Mouse (Mus musculus) 3134 (cell line): ENCODE measurements around the gene Pcyt1a.

ENCODE experiments used
- DNase-seq: peaks from one replicate; pipeline ENCODE4 v3.0.0-alpha.2; 2011; ENCODE audit warnings: low spot score; ENCODE audit not compliant: insufficient read length; ENCODE audit errors: extremely low read depth

The Pcyt1a gene

DNA sequence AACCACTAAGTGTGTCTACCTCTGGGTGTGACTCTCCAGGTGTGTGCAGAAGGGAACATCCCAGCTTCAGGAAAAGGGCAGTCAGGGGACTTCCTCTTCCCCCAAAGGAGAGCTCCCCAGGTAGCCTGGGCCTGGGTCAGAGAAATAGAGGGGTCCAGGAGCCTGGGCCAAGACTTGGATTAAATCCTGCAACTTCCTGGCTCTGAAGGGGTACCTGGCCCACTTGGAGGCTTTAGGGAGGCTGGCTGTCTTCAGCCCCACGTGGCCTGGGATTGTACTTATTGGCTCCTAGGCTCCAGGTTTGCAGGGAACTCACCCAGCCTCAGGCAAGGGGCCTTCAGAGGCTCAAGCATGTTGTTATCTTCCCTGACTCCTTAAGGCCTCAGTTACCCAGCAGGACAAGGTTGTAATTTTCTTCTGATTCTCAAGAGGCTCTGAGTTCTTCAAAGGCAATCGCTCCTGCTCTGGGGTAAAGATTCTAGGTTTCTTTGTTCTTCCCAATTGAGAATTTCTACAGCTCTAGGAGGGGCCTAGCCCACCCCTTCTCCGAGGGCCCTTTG is 77.9 kb downstream of the Pcyt1a start:
- no peak for DNase-seq

DNA sequence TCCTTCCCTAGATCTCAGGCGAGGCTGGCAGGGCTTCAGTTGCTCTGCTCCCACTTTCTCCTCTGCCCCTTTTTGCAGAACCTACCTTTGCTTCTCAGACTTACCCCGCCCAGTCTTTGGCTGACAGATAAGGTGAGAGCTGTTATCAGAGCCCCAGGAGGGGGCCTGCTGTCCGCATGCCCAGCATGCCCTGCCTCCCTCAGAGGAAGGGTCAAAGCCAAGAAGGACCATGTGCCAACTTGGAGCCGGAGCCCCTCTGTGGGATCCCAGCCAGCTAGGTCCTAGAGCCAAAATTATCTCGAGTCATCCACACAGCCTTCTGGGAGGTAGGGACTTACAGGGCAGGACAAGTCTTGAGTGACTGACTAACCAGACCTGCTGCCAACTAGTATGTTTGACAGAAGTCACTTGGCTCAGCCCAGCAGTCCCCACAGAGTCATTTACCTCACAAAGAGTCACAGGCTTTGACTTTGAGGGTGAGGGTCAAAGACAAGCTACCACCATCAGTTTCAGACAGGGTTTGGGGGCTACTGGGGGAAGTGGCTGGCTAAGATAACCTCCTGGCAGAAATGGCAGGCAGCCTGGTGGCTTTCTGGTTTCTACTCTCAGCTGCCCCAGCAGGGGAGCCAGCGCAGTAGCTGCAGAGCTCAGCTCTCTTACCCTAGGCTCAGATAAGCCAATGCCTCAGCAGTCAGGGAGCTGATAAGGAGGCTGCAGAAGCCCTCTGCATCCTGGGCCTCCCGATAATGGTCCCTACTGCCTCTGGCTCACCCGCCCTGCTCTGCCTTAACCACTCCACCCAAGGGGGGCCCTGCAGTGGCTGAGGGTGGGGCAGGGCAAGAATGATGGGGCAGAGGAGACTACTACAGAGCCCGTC is 78.6 kb downstream of the Pcyt1a start:
- DNase-seq: no peak

DNA sequence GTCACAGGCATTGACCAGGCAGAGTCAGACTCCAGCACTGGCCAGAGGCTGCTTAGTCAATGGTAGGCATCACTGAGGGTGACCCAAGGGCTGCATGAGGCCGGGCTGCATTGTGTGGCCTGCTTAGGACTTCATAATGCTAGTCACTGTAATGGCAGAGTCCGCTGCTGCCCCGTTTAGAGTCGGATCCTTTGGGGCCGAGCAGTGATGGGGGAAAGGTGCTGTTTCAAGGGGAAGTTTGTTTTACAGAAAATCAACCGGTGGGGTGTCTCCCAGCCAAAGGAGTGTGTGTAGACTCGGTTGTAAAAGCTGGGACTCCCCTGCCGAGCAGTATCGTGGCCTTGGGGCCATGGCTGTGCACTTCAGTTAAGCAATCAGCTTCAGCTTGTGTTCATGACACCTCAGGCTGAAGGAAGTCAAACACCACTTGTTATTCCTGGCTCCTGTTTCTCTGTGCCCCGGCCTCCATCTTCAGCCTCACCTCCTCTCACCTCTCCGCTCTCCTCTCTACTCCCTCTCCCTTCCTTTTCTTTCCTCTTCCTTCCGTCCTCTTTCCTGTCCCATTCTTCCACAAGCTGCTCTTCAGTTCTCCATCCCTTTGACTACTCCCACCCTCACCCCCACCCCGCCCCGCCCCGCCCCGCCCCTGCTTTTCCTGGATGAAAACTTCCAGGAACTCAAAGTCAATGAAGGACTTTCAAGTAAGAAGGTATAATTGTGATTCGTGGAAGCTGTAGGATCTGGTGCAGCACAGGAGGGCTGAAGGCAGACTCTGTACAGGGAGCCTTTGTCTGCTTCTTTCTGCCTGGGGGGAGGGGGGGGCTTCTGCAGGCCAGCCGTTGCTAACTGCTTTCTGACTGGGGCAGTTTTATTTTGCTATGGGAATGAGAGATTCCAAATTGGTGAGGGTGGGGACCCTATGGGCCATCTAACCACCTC is 79.9 kb downstream of the Pcyt1a start:
- DNase-seq: no peak

DNA sequence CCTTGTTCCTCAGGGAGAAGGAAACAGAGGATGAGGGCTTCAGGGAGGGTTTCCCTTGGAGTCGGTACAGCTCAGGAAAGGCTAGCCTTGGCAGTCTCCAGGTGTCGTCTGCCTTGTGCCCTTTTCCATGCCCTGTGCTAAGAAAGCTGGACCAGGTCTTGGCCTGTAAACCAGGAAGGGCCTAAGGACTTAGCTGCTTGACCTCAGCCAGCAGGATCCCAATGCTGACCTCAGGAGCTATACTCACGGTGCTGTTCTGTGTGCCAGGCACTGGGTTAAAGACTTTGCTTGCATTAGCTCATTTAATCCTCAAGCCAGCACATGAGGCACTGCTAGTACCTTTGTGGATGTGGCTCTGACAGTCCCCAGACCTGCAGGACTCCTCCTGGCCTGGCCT is 80.6 kb downstream of the Pcyt1a start:
- DNase-seq: no peak

DNA sequence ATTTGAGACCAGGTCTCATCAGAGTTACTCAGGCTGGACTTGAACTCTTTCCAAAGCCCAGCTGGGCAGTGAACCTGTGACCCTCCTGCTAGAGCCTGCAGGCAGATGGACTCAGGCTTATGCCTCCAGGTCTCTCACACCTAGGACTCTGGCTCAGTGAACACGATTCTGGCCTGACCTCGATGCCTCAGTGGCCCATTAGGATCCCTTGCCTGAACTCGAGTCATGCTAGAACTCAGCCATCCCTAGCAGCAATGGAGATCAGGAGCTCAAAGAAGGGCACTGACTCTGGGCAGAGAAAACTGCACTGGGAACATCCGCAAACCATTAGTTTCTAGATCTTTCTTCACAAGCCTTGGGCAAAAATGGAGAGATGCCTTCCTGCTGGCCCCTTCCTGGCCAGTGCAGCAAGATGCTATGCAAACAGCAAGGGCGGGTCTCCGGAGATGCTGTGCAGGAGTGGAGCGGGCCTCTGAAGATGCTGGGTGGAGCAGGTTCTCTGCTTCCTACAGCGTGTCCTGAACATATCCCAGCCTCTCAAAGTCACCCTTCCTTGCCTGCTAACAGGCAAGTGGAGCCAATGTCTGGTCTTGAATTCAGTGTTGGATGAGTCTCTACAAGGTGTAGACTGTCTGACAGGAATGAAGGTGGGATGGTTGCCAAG is 81.2 kb downstream of the Pcyt1a start:
- DNase-seq: no peak

DNA sequence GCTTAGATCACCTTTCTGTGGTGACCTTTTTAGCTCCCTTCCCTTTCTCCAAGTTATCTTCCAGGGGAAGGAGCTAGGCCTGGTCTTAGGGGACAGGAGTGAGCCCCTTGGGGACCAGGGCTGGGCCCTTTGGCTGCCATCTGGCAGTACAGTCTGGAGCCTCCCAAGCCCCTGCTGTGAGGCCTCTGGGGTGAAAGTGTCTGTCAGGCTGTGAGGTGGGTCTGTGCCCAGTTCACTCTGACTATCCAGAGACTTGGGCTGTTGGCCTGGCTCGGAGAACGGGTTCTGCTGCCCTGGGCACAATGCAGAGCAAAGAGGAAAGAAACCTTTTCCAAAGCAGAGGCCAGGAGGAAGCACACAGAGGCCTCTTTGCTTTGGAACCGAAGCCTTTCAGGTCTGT is 82.2 kb downstream of the Pcyt1a start:
- no peak for DNase-seq

DNA sequence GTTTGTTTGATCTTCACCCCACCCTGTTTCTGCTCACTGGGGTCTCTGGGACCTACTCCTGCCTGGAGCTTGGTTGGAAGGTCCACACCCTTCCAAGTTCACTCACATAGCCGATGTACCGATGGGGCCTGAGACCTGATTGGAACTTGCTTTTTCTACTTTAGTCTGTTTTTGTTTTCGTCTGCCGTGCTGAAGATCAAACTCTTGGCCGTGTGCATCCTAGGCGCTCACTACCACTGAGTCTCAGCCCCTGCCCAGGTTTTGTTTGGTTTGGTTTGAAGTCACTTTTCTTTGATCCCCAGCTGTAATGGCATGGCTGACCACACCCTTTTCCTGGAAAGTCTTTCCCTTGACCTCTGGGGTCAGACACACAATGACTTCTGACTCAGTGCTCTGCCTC is 82.7 kb downstream of the Pcyt1a start:
- no peak for DNase-seq

DNA sequence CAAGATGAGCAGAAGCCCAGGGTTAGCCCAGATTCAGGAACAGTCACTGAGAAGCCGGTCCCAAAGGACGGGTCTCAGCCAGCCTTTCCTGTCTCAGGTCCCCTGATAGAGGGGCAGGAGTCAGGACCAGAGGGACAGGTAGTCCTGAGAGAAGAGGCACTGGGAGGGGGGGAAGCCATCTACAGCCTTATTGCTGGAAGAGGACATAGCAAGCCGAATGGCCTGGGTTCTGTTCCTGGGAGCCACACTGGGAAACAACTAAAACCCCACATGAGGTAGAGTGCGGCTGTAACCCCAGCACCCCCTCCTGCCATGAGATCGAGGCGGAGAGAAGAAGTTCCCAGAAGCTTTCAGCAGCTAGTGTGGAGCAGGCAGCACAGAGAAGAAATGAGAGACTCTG is 83.2 kb downstream of the Pcyt1a start:
- no peak for DNase-seq

DNA sequence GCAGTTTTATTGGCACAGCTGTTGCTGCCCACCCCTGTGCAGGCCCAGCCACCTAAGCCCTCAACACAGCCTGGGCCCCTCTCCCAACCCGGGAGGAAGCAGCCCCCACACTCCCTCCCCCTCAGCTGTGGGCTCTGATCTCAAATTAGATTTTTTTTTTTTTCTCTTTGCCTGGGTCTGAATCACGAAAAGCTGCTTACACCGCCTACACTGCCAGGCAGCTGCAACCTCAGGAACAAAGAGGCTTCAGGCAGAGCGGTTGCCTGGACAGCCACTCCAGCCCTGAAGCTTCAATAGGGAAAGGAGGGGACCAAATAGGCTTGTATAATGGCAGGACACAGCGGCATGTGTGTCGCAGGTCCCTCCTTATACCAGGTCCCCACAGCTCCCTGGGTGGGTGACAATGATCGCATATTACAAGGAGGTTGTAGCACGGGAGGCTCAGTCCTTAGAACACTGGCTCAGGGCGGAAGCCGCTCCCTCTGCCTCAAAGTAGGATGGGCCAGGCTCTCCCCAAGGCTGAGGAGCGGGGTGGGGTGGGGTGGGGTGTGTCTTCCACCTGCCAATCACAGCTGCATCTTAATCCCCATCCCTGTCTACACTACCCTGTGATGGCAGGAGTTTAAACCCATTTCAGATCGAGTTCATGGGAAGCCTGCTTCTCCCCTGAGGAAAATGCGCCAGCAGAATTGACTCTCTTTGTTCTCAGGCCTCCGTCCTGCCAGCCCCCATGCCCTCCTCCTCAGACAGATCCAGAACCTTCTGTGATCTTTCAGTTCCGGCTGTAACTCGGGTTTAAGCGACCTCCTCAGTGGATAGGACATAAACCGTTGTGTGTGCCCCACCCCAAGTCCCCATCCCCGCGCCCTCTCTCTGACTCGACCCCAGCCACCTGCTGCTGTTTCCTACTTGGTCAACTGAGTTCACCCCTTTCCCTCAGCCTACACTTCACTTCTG is 85.6 kb downstream of the Pcyt1a start:
- DNase-seq: no peak

DNA sequence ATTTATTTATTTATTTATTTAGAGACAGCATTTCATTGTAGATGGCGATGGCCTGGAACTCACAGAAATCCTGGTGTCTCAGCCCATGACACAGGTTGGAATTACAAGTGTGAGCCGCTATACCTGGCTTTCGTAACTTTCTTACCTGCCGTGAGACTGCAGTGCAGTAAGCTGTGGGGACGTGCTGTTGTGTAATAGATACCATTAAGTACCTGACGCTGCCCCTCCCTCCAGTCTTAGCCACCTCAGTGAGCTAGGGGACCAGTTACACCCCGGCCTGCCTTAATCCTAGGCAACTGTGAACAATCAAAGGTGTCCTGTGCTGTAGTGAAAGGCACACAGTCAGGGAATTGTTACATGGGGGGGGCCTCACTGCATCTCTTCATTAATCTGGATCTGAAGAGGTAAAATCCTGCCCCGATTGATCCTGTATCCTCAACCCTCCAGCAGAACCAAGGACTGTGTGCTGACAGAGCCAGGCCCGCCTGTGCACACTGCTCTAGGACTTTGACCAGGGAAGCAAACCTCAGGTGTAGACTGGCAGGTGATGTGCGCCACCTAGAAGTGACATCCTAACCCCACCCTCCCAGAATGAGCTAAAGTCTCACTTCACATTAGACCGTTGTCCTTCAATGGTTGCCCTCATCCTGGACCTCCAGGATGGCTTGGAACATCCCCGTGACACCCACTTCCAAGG is 87.2 kb downstream of the Pcyt1a start:
- DNase-seq: no peak

DNA sequence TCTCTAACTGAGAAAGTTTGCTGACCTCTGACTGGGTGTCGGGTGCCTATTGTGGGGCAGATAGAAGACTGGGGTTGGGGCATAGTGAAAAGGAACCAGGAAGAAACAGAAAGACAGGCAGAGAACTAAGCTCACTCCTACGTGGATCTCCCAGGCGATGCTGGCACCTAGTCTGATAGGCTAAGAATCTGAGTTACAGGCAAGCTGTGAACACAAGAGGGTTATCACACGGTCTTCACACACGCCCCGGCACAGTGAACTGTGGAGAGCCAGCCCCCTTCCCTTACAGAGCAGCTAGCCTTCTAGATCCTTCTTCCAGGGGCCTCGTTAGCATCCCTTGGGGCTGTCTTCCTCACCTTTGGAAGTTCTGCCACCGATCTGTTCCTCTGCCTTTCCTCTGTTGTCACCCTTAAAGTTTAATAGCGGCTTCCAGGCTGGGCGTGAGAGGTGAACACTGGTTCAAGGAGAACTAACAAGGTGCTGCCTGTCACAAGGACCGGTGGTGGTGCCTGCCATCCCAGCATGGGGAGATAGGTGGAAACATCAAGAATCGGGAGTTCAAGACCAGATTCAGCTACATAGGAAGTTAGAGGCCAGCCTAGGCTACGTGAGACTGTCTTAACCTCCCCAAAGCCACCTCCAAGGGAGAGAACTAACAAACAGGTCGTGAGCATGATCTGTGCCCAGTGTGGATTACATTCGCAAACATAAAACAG is 89.1 kb downstream of the Pcyt1a start:
- DNase-seq: no peak

DNA sequence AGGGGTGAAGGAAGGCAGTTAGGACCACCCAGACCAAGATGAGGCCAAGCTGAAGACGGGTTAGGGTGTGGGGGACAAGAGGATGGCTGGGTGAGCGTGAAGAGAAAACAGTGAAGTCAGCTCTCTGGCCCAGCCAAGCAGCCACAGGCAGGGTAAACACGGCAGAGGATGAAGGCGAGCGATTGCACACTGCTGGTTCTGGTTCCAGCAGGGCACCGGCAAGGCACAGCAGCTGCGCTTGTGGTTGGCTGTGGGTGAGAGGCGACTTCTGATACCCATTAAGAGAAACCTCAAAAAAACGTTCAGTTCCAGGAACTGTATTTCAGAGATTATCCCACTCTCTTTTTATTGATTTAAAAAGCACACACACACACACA is 89.6 kb downstream of the Pcyt1a start:
- no peak for DNase-seq

DNA sequence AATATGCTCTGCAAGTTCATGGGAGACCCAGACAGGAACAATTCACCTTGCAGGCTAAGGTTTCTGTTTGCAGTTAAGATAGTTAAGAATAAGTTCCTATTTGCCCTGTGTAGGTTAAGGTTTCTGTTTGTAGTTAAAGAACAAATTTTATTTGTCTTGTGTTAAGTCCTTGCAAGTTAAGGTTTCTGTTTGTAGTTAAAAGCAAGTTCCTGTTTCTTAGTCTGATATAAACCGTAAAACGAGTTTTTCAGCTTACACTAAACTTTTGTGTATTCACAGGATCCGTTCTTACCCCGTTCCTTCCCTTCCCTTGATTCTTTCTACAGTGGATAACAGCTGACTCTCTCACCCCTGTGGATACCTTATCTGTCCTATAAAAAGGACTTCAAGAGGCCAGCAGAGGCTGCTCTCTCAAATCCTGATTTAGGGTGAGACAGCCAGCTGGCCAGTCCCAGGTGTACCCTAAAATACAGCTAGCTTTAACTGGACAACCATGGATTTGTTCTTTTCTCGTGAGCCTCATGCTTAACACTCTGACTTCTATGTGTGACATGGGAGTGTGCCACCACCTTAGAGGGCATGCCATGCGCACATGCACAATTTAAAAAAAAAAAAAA is 92.0 kb downstream of the Pcyt1a start:
- DNase-seq: no peak

DNA sequence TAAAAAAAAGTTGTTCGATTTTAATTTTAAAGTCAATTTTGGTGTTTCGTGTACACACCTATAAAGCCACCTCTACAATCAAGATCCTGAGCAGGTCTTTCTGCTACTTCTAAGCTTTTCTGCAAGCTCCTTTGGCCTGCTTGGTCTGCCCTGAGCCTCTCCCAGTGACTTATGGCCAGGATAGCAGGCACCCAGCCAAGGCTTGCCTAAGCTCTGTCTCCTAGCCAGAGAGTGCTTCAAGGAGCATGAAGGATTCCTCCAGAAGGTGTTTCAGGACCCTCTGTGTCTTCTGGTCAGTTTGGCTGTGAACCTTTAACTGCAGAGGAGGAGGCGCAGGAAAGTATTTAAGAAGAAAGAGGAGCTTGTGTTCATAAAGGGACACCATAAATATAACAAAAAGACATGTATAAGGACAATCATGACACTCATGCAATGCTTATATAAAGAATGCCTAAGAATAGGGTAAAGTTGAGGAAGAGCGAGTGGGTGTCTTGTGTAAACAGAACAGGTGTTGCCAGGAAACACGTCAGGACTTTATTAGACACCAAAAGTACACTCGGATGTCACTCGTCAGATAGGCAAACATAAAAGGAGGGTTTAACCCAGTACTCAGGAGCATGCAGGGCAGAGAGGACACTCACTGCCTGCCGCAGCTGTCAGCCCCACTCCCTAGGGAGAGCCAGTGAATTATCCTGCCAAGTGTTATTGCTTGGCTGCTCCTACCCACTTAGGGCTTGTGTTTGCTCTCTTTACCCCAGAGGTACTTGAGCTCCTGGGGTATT is 92.9 kb downstream of the Pcyt1a start:
- peak; percentile 35 for DNase-seq

DNA sequence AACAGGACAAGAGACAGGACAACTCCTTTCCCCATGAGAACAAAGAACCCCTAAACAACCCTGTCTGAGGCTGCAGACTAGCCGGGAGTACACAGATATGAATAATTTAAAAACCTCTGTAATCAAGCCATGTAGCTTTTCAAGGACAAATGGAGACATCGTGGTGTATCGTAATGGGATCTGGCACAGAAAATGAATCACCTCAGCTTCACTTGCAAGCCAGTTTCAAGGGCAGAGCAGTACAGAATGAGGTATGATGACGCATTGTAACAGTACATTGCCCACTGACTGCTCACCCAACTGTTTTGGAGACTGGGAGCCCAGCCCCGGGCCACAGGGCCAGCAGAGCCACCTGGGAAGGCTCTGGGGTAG is 93.5 kb downstream of the Pcyt1a start:
- DNase-seq: peak; percentile 52
